In the genomic region with DNA sequence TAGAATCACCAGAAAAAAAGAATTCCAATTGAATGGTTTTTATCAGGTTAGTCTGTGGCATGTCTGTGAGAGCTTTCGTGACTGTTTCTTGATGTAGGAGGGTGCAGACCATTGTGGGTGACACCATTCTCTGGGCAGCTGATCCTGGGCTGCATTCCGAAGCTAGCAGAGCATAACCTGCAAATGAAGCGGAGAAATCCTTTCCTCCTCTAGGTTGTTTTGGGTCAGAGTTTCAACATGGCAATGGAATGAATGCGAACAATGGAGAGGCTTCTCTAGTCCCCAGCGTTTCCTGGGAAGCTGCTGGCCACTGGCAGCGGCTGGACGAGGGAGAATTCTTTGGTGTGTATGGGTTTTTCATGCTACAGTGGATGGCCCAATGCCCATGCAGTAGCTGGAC, we compare ENCODE assay signal across 25 mouse cellular contexts. TPM values are rescaled to one million over a fixed set of nuclear protein-coding genes. Genes with fewer than 3 reads are reported as not detected.
A peak's percentile ranks its signal among the peaks of the same experiment; 100 is the strongest.
DNase-seq lines count a peak whose midpoint lies in the region; ATAC-seq and TF ChIP-seq lines count a peak whose summit lies in the region.
"Had no signal": no experiment of that assay in that cellular context is flagged by ENCODE, and none has a peak within 500 bp of the region (broad histone marks: within the 10 kb centered on the region; RNA-seq: fewer than 3 reads in every experiment).

No protein-coding gene starts in this region.

- H3K4me2 ChIP-seq in kidney, postnatal 0 days (ENCODE audit: low read length), result no peak overlapping the region
- H3K4me2 ChIP-seq: embryonic facial prominence, embryonic 15.5 days; forebrain, embryonic 13.5 days; heart, embryonic 11.5 days; liver, embryonic 15.5 days; lung, embryonic 15.5 days; midbrain, embryonic 15.5 days had no signal

- no peaks in the 10 kb centered on the region for H3K4me1 ChIP-seq in kidney, postnatal 0 days (replicated peaks; ENCODE audit: insufficient read depth, low read length)
- H3K4me1 ChIP-seq in lung, adult 2 months (ENCODE audit: control insufficient read depth, insufficient read depth, low read length), result no peaks in the 10 kb centered on the region
- H3K4me1 ChIP-seq: embryonic facial prominence, embryonic 10.5 days; embryonic facial prominence, embryonic 15.5 days; forebrain, embryonic 13.5 days; lung, embryonic 15.5 days; midbrain, embryonic 15.5 days had no signal

- WGBS in kidney, postnatal 0 days, result 37% methylated on average over 7 of the region's 7 CpGs
- whole genome bisulfite sequencing in lung, adult 2 months, result 83% methylated on average over 7 of the region's 7 CpGs

- peak; percentile 29 for DNase-seq in kidney, adult 11 months
- DNase-seq in kidney, adult 9 months, result no peak
- DNase-seq in retina, postnatal 1 day, result peak; percentile 27
- DNase-seq in retina, embryonic 14.5 days (ENCODE audit: low spot score), result no peak
- peak; percentile 67 for DNase-seq in kidney, postnatal 0 days (ENCODE audit: low spot score)
- no peak for DNase-seq in frontal cortex, postnatal 10 days (ENCODE audit: low spot score in 2 of 2)
- no peak for DNase-seq in lung, adult 2 months
- DNase-seq: adrenal gland, postnatal 10 days; cerebellum, adult 8-10 months; cerebellum, postnatal 25 days; gastrocnemius, postnatal 14 days; heart, adult 18-20 months; layer of hippocampus, adult 9-11 months; liver; thymus, adult 2 months; thymus, postnatal 36 days had no signal

- no peak for TF ChIP-seq CTCF in kidney, postnatal 0 days (IDR thresholded peaks at IDR 0.05; ENCODE audit: low read depth)
- TF ChIP-seq CTCF in lung, adult 2 months (IDR thresholded peaks at IDR 0.05; ENCODE audit: insufficient read depth, low read length), result no peak

- TF ChIP-seq POLR2A in lung, adult 2 months (IDR thresholded peaks at IDR 0.05; ENCODE audit: borderline replicate concordance, extremely low read depth, low read depth, low read length), result no peak

- no peak overlapping the region for H3K27ac ChIP-seq in kidney, postnatal 0 days
- H3K27ac ChIP-seq: embryonic facial prominence, embryonic 10.5 days; embryonic facial prominence, embryonic 15.5 days; forebrain, embryonic 13.5 days; liver, embryonic 15.5 days; lung, embryonic 15.5 days; midbrain, embryonic 15.5 days had no signal

- H3K27me3 ChIP-seq in kidney, postnatal 0 days (ENCODE audit: insufficient read depth, low read length), result no peaks in the 10 kb centered on the region
- H3K27me3 ChIP-seq: embryonic facial prominence, embryonic 15.5 days; forebrain, embryonic 13.5 days; liver, embryonic 15.5 days; lung, embryonic 15.5 days; midbrain, embryonic 15.5 days had no signal

- ATAC-seq in kidney, postnatal 0 days (replicated peaks; ENCODE audit: low FRiP score, low read depth), result no peak; the same call in 1 of the 2 replicates
- ATAC-seq: CD4-positive, CD25-positive, alpha-beta regulatory T cell, adult 4 months; forebrain, embryonic 13.5 days; intestine, postnatal 0 days; midbrain, embryonic 15.5 days had no signal

- no peak overlapping the region for H3K9ac ChIP-seq in kidney, postnatal 0 days (ENCODE audit: low read depth, low read length)
- H3K9ac ChIP-seq: embryonic facial prominence, embryonic 15.5 days; forebrain, embryonic 13.5 days; liver, embryonic 15.5 days; lung, embryonic 15.5 days; midbrain, embryonic 15.5 days had no signal

- peaks cover 8% of the 10 kb centered on the region; the same call in 1 of the 2 replicates for H3K9me3 ChIP-seq in kidney, postnatal 0 days (replicated peaks; ENCODE audit: low read length)
- H3K9me3 ChIP-seq: lung, embryonic 15.5 days had no signal

- no peaks in the 10 kb centered on the region for H3K36me3 ChIP-seq in kidney, postnatal 0 days (ENCODE audit: insufficient read depth, low read length)
- H3K36me3 ChIP-seq: embryonic facial prominence, embryonic 10.5 days; embryonic facial prominence, embryonic 15.5 days; liver, embryonic 15.5 days; lung, embryonic 15.5 days; midbrain, embryonic 15.5 days had no signal

- H3K4me3 ChIP-seq in kidney, postnatal 0 days (replicated peaks; ENCODE audit: low read depth, low read length), result no peak overlapping the region
- no peak overlapping the region for H3K4me3 ChIP-seq in lung, adult 2 months (replicated peaks; ENCODE audit: extremely low read depth, low read depth, low read length)
- H3K4me3 ChIP-seq: embryonic facial prominence, embryonic 10.5 days; embryonic facial prominence, embryonic 15.5 days; forebrain, embryonic 13.5 days; liver, embryonic 15.5 days; lung, embryonic 15.5 days; midbrain, embryonic 15.5 days had no signal

RNA-seq across cellular contexts. Expression of gene Atf7ip, which starts 5.0 kb away (rescaled TPM):
- 17.9 and 20.2 TPM in 2 replicates for polyA plus RNA-seq in kidney, postnatal 0 days (2015; fragmentation: Nextera tagmentation; extraction: Ambion mirVana)
- polyA plus RNA-seq in lung, adult 2 months (2012; rRNA removed), result 24.8 and 28.3 TPM in 2 replicates

Comparison
In these comparisons a context has a peak if more than half of its experiments do, and no peak if none do; other contexts are left out.
1. DNase-seq: peak in kidney, adult 11 months (single experiment), retina, postnatal 1 day (single experiment) and kidney, postnatal 0 days (single experiment); none in kidney, adult 9 months (single experiment), retina, embryonic 14.5 days (single experiment), frontal cortex, postnatal 10 days (0 of 2) and lung, adult 2 months (single experiment).